Mouse (Mus musculus) hindbrain, postnatal 0 days (tissue): ENCODE results near the gene Hoxb5. TPM values are rescaled to one million over a fixed set of nuclear protein-coding genes. Genes with fewer than 3 reads are reported as not detected.

Experiments used
- ATAC-seq: fragments of 200-750 bp; cut with Nextera tagmentation; 2 replicates; pipeline ENCODE4 v1.8.0; 2017; ENCODE audit warnings: mild to moderate bottlenecking, moderate TSS enrichment, moderate library complexity
- DNase-seq: peaks from one replicate; pipeline ENCODE4 v3.0.0-alpha.2; 2015; ENCODE audit warnings: low spot score
- H3K27ac ChIP-seq: fragments of 300-500 bp; sonication (generic); 2 replicates; pipeline ENCODE4 v1.5.1; 2014; ENCODE audit warnings: mild to moderate bottlenecking
- H3K27me3 ChIP-seq: fragments of 300-500 bp; sonication (generic); 2 replicates; pipeline ENCODE4 v1.6.1; 2014; ENCODE audit warnings: low read length, mixed read lengths; ENCODE audit not compliant: insufficient read depth
- H3K36me3 ChIP-seq: fragments of 300-500 bp; sonication (generic); 2 replicates; pipeline ENCODE4 v1.6.1; 2014; ENCODE audit warnings: low read length, mixed read lengths; ENCODE audit not compliant: insufficient read depth
- H3K4me1 ChIP-seq: fragments of 300-500 bp; sonication (generic); 2 replicates; pipeline ENCODE4 v1.6.1; 2014; ENCODE audit warnings: antibody characterized with exemption, low read length, mixed read lengths; ENCODE audit not compliant: insufficient read depth
- H3K4me2 ChIP-seq: fragments of 300-500 bp; sonication (generic); 2 replicates; pipeline ENCODE4 v1.6.1; 2014; ENCODE audit warnings: low read depth, mild to moderate bottlenecking, low read length, moderate library complexity, mixed read lengths
- H3K4me3 ChIP-seq: fragments of 300-500 bp; sonication (generic); 2 replicates; pipeline ENCODE4 v1.5.1; 2014; ENCODE audit warnings: low read length
- H3K9ac ChIP-seq: fragments of 300-500 bp; sonication (generic); replicated peaks from 2 replicates; pipeline ENCODE4 v1.6.1; 2014; ENCODE audit warnings: mild to moderate bottlenecking, low read length, moderate library complexity, mixed read lengths
- H3K9me3 ChIP-seq: fragments of 300-500 bp; sonication (generic); 2 replicates; pipeline ENCODE4 v1.6.1; 2016; ENCODE audit warnings: low read length, mixed read lengths
- CTCF ChIP-seq: IDR thresholded peaks from 2 replicates; pipeline ENCODE4 v1.5.1; 2016; ENCODE audit warnings: antibody characterized with exemption, control low read depth, low read depth
- WGBS: fragments of 180-500 bp; shearing (Covaris S2); extraction: QIAGEN DNeasy Blood & Tissue Kit; methylation state at CpG from one replicate; pipeline ENCODE4 v1.1.7; 2014; 5-methylcytosine and 5-hydroxymethylcytosine counted together
- polyA plus RNA-seq: library from polyadenylated mRNA; unstranded; fragments of >200 nt; fragmentation: Nextera tagmentation; extraction: Ambion mirVana; gene quantifications from 2 replicates; pipeline ENCODE4 v1.2.1, GENCODE M21; 2015
- total RNA-seq: library from RNA; depleted of rRNA; stranded (reverse); fragments of >200 nt; gene quantifications from 2 replicates; pipeline ENCODE4 v1.2.3, GENCODE M21; 2014

Gene Hoxb5
- total and polyA plus RNA-seq, 2 experiments from 2014 or later = 24.3 to 113 TPM

- peak overlapping the region; percentile 58 for H3K4me2 ChIP-seq
- 3% methylated on average over 38 of the region's 40 CpGs for WGBS
Observed at GRCm38 (mm10) chr11:96344061-96344877, 41.1 kb downstream of the Hoxb5 start.

GRCm38 (mm10) chr11:96344878-96345159 lies 41.7 kb downstream of the Hoxb5 start:
- ATAC-seq = no peak
- H3K4me2 ChIP-seq = peak overlapping the region; percentile 58
- H3K27ac ChIP-seq = peak overlapping the region; percentile 89
- H3K27me3 ChIP-seq = peaks cover 63% of the 10 kb centered on the region
- H3K9ac ChIP-seq = peak overlapping the region; percentile 31
- no peak for DNase-seq
- H3K9me3 ChIP-seq = no peaks in the 10 kb centered on the region
- H3K4me1 ChIP-seq = 0 out of 2 replicates have a peak, but pooled peaks cover 4% of the 10 kb centered on the region
- TF ChIP-seq CTCF = no peak
- H3K4me3 ChIP-seq = peak overlapping the region; percentile 23; the same call in 1 of the 2 replicates
- 10% methylated on average over 6 of the region's 6 CpGs for WGBS
- H3K36me3 ChIP-seq = no peaks in the 10 kb centered on the region

More at GRCm38 (mm10) chr11:96344061-96344877, 41.1 kb downstream of the Hoxb5 start:
- ATAC-seq (peak; percentile 18; the same call in 1 of the 2 replicates), DNase-seq (peak; percentile 50)
- H3K27me3 ChIP-seq = peaks cover 62% of the 10 kb centered on the region
- no peak for TF ChIP-seq CTCF
- peak overlapping the region; percentile 89 for H3K27ac ChIP-seq
- 0 out of 2 replicates have a peak, but pooled peaks cover 4% of the 10 kb centered on the region for H3K4me1 ChIP-seq
- no peaks in the 10 kb centered on the region for H3K36me3 ChIP-seq
- peak overlapping the region; percentile 31 for H3K9ac ChIP-seq
- peak overlapping the region; percentile 11; the same call in 1 of the 2 replicates for H3K4me3 ChIP-seq
- H3K9me3 ChIP-seq = no peaks in the 10 kb centered on the region

GRCm38 (mm10) chr11:96345220-96345892 lies 42.2 kb downstream of the Hoxb5 start:
- Histone ChIP-seq H3K9me3 (no peaks in the 10 kb centered on the region), H3K4me2 (peak overlapping the region; percentile 58), H3K4me1 (0 out of 2 replicates have a peak, but pooled peaks cover 4% of the 10 kb centered on the region), H3K4me3 (peak overlapping the region; percentile 23), H3K27me3 (peaks cover 61% of the 10 kb centered on the region), H3K36me3 (no peaks in the 10 kb centered on the region), H3K27ac (peak overlapping the region; percentile 89), H3K9ac (peak overlapping the region; percentile 31)
- WGBS = 2% methylated on average over 34 of the region's 56 CpGs
- ATAC-seq (no peak), DNase-seq (peak; percentile 46)
- TF ChIP-seq CTCF = no peak

- WGBS = 2% methylated on average over 44 of the region's 45 CpGs
- DNase-seq (peak; percentile 53), ATAC-seq (0 out of 2 replicates have a peak, but pooled peaks have one; percentile 41)
- H3K4me2 ChIP-seq = peak overlapping the region; percentile 58
- H3K4me3 ChIP-seq = peak overlapping the region; percentile 23
- 0 out of 2 replicates have a peak, but pooled peaks cover 4% of the 10 kb centered on the region for H3K4me1 ChIP-seq
- TF ChIP-seq CTCF = no peak
- peak overlapping the region; percentile 31 for H3K9ac ChIP-seq
- peaks cover 68% of the 10 kb centered on the region for H3K27me3 ChIP-seq
- H3K27ac ChIP-seq = peak overlapping the region; percentile 89
- no peaks in the 10 kb centered on the region for H3K36me3 ChIP-seq
- H3K9me3 ChIP-seq = no peaks in the 10 kb centered on the region
Observed at GRCm38 (mm10) chr11:96345893-96346806, 43.0 kb downstream of the Hoxb5 start.

DNA sequence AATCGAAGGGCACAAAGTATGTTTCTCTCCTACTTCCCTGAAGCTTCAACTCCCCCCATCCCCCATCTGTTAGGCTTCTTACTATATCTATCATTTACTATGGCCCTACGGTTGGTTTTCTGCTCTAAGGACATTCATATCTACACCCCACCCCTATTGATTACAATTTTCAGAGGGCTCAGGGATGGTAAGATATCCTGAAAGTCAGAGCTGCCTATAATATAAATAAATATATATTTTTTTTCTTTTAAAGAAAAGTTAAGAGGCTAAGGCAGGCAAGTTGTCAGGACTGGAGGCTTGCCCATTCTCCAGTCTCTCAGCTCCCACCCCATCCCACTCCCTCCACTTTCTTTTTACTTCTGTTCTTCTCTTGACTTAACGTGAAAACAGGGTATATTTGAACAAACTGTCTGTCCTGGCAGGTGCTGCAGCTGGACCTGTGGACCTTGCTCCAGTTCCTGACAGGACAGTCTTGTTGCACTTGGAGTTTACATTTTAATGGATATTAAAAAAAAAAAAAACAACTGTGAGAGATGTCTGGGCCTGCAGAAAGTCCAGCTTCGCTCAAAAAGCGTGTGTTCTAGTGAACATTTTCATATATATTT lies 43.9 kb downstream of the Hoxb5 start:
- Histone ChIP-seq H3K4me3 (no peak overlapping the region), H3K9me3 (no peaks in the 10 kb centered on the region), H3K36me3 (no peaks in the 10 kb centered on the region), H3K27ac (peak overlapping the region; percentile 89; the same call in 1 of the 2 replicates), H3K9ac (no peak overlapping the region), H3K4me2 (no peak overlapping the region), H3K27me3 (peaks cover 71% of the 10 kb centered on the region), H3K4me1 (0 out of 2 replicates have a peak, but pooled peaks cover 4% of the 10 kb centered on the region)
- 16% methylated on average over 5 of the region's 5 CpGs for WGBS
- TF ChIP-seq CTCF = no peak
- DNase-seq (no peak), ATAC-seq (no peak)

- no peaks in the 10 kb centered on the region for H3K9me3 ChIP-seq
- no peak for TF ChIP-seq CTCF
- H3K36me3 ChIP-seq = no peaks in the 10 kb centered on the region
- 0 out of 2 replicates have a peak, but pooled peaks cover 4% of the 10 kb centered on the region for H3K4me1 ChIP-seq
- WGBS = 13% methylated on average over 4 of the region's 4 CpGs
- peak overlapping the region; percentile 91 for H3K27ac ChIP-seq
- DNase-seq = no peak
- H3K4me2 ChIP-seq = peak overlapping the region; percentile 24; the same call in 1 of the 2 replicates
- H3K9ac ChIP-seq = no peak overlapping the region
- no peak overlapping the region for H3K4me3 ChIP-seq
- no peak for ATAC-seq
- peaks cover 73% of the 10 kb centered on the region for H3K27me3 ChIP-seq
Observed at GRCm38 (mm10) chr11:96347717-96348116, 44.6 kb downstream of the Hoxb5 start.
